Mouse (Mus musculus) embryonic facial prominence, embryonic 11.5 days (tissue): ENCODE data around the gene Ttc27. TPM values are rescaled to one million over a fixed set of nuclear protein-coding genes. Genes with fewer than 3 reads are reported as not detected.
A peak's percentile ranks its signal among the peaks of the same experiment; 100 is the strongest.

Experiments used
- ATAC-seq: fragments of 200-750 bp; cut with Nextera tagmentation; replicated peaks from 2 replicates; pipeline ENCODE4 v1.8.0; 2017; ENCODE audit warnings: low read depth; ENCODE audit not compliant: insufficient number of reproducible peaks, low FRiP score, low TSS enrichment
- DNase-seq: peaks from one replicate; pipeline ENCODE4 v3.0.0-alpha.2; 2015; ENCODE audit warnings: low spot score
- H3K27ac ChIP-seq: fragments of 300-500 bp; sonication (generic); replicated peaks from 2 replicates; pipeline ENCODE4 v1.5.1; 2014; ENCODE audit warnings: mild to moderate bottlenecking, low read depth, low read length, control low read depth
- H3K27me3 ChIP-seq: fragments of 300-500 bp; sonication (generic); 2 replicates; pipeline ENCODE4 v1.6.1; 2014; ENCODE audit warnings: mild to moderate bottlenecking, low read length, moderate library complexity, mixed read lengths; ENCODE audit not compliant: control insufficient read depth, insufficient read depth
- H3K36me3 ChIP-seq: fragments of 300-500 bp; sonication (generic); replicated peaks from 2 replicates; pipeline ENCODE4 v1.6.1; 2014; ENCODE audit warnings: low read depth, mild to moderate bottlenecking, low read length, moderate library complexity, mixed read lengths; ENCODE audit not compliant: control insufficient read depth, insufficient read depth
- H3K4me1 ChIP-seq: fragments of 300-500 bp; sonication (generic); 2 replicates; pipeline ENCODE4 v1.6.1; 2014; ENCODE audit warnings: low read length, mixed read lengths; ENCODE audit not compliant: control insufficient read depth, insufficient read depth
- H3K4me2 ChIP-seq: fragments of 300-500 bp; sonication (generic); 2 replicates; pipeline ENCODE4 v1.6.1; 2014; ENCODE audit warnings: low read depth, mild to moderate bottlenecking, control low read depth, low read length, moderate library complexity
- H3K4me3 ChIP-seq: fragments of 300-500 bp; sonication (generic); 2 replicates; pipeline ENCODE4 v1.5.1; 2014; ENCODE audit warnings: low read depth, low read length, control low read depth
- H3K9ac ChIP-seq: fragments of 300-500 bp; sonication (generic); replicated peaks from 2 replicates; pipeline ENCODE4 v1.6.1; 2014; ENCODE audit warnings: mild to moderate bottlenecking, control low read depth, low read length
- H3K9me3 ChIP-seq: fragments of 300-500 bp; sonication (generic); replicated peaks from 2 replicates; pipeline ENCODE4 v1.6.1; 2016; ENCODE audit warnings: mild to moderate bottlenecking, low read length, inconsistent platforms, mixed read lengths; ENCODE audit not compliant: control insufficient read depth
- WGBS: fragments of 180-500 bp; shearing (Covaris S2); extraction: QIAGEN DNeasy Blood & Tissue Kit; methylation state at CpG from one replicate; pipeline ENCODE4 v1.1.7; 2014; 5-methylcytosine and 5-hydroxymethylcytosine counted together
- polyA plus RNA-seq: library from polyadenylated mRNA; unstranded; fragments of >200 nt; fragmentation: Nextera tagmentation; extraction: Ambion mirVana; gene quantifications from 2 replicates; pipeline ENCODE4 v1.2.1, GENCODE M21; 2014

The Ttc27 gene
- polyA plus RNA-seq, 1 experiment from 2014 or later, result 35.4 TPM

DNA sequence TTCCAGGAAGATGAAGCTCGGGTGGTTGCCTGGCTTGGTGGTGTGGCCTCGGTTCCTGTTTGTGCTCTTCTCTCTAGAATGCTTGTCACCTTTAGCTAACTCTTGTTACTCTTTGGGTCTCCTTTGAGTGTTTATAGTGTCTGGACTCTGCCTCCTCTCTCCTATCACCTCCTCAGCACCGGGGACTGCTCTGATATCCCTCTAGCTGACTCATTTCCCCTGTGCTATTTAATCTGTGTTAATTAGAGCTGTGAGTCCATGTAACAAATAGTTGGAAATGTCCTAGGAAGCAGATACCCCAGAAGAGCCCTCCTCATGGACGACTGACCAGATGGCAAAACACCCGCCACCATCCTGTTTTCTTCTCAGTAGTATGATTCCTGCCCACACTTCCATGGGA is 68.1 kb downstream of the Ttc27 start:
- no peak overlapping the region for H3K4me2 ChIP-seq

DNA sequence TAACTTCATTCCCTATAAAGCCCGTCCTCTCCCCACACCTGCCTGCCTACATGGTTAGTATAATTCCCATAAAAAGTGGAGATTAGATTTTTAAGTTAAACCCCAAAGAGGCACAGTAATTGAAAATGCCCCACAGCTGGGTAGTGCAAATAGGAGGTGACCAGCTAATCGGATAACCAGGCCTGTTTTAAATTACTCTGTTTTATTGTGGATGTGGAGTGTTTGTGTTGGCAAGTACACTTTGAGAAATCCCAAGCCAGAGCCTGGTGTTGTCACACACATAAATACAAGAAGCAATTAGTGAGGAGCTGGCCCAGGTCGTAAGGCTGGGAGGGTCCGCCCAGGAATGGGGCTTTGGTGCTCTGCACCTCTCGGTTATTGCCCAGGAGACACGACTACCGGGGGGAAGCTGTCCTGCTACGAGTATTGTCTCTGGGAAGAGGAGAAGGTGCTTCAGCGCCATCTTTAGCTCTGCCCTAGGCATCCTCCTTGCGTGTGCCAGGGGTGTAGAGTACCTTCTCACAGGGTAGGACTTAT is 68.7 kb downstream of the Ttc27 start:
- Histone ChIP-seq H3K9me3 (no peaks in the 10 kb centered on the region), H3K4me2 (no peak overlapping the region), H3K4me3 (no peak overlapping the region), H3K27me3 (no peaks in the 10 kb centered on the region), H3K36me3 (no peaks in the 10 kb centered on the region), H3K9ac (no peak overlapping the region), H3K4me1 (no peaks in the 10 kb centered on the region), H3K27ac (no peak overlapping the region)
- no peak for DNase-seq
- ATAC-seq, result no peak
- WGBS, result 82% methylated on average over 10 of the region's 10 CpGs

More for the DNA sequence above, 68.1 kb downstream of the Ttc27 start:
- H3K4me1 ChIP-seq, result no peaks in the 10 kb centered on the region
- DNase-seq (no peak), ATAC-seq (no peak)
- WGBS, result 86% methylated on average over 5 of the region's 5 CpGs
- no peak overlapping the region for H3K9ac ChIP-seq
- H3K27me3 ChIP-seq, result no peaks in the 10 kb centered on the region
- no peak overlapping the region for H3K4me3 ChIP-seq
- H3K27ac ChIP-seq, result no peak overlapping the region
- H3K9me3 ChIP-seq, result no peaks in the 10 kb centered on the region
- no peaks in the 10 kb centered on the region for H3K36me3 ChIP-seq

DNA sequence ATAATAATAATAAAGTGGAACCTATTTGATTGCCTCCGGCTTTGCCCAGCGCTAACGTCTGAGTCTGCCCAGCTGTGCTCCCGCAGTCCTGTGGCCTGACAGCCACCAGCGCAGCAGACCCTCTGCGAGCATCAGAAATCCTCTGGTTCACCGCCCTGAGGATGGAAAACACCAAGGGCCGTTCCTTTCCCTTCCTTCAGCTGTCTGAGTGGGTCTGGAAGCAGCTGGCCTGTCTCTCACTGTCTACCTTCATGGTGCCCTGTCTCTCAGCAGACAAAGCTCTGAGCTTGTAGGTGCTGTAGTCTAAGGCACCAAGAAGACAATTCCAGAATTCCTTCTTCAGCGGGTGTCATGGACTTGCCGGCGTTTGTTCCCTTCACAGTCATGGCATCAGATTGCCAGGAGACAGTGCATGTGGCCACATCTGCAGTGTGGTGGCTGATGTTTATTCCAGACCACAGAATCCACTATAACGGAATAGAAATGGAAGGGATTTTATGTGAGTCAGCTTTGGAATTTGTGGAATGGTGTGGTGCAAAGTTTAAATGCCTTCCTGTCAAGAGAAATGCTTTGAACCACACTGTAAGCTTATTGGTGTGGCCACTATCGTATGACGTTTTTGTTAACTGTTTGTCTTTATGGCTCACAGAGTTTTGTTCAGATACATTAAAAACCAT is 78.6 kb downstream of the Ttc27 start:
- ATAC-seq (no peak), DNase-seq (no peak)
- H3K27me3 ChIP-seq, result no peaks in the 10 kb centered on the region
- WGBS, result 88% methylated on average over 14 of the region's 14 CpGs
- H3K4me1 ChIP-seq, result no peaks in the 10 kb centered on the region
- no peak overlapping the region for H3K27ac ChIP-seq
- no peak overlapping the region for H3K9ac ChIP-seq
- no peak overlapping the region for H3K4me2 ChIP-seq
- H3K36me3 ChIP-seq, result no peaks in the 10 kb centered on the region
- no peaks in the 10 kb centered on the region for H3K9me3 ChIP-seq
- no peak overlapping the region for H3K4me3 ChIP-seq

DNA sequence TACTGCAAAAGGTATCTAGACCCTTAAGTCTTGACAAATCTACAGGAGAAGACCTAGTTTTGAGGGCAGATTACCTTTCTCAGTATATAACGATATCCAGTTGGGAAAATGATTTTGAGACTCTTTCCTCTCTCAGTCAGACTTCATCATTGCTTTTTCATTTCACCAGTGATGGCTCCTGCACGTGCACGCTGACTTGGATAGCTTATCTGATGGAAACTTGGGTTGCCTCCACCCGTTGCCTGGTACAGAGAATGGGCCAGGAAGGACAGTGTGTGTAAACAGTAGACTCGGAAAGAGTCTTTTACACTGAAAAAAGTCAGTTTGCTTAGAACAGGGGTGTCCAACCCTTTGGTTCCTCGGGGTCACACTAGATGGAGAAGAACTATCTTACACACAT is 82.3 kb downstream of the Ttc27 start:
- no peak overlapping the region for H3K9ac ChIP-seq
- no peak for DNase-seq
- H3K4me3 ChIP-seq, result no peak overlapping the region
- WGBS, result 93% methylated on average over 6 of the region's 6 CpGs
- no peak overlapping the region for H3K4me2 ChIP-seq
- no peaks in the 10 kb centered on the region for H3K9me3 ChIP-seq
- no peak overlapping the region for H3K27ac ChIP-seq
- no peak for ATAC-seq
- H3K27me3 ChIP-seq, result no peaks in the 10 kb centered on the region
- no peaks in the 10 kb centered on the region for H3K36me3 ChIP-seq
- no peaks in the 10 kb centered on the region for H3K4me1 ChIP-seq

DNA sequence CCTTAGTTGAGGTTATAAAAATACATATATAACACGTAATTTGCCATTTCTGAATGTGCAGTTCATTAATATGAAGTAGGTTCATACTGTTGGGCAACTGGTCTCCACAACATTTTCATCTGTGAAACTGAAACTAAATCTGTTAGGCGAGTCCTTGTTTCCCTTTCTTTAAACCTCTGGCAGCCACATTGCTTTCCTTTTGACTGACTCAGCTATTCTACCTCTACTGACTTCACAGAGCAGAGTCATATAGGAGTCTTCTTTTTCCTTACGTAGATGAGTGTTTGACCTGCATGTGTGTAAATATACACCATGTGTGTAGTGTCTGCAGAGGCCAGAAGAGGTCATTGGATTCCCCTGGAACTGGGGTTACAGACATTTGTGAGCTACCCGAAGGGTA is 85.2 kb downstream of the Ttc27 start:
- ATAC-seq, result no peak
- Histone ChIP-seq H3K27me3 (no peaks in the 10 kb centered on the region), H3K9me3 (no peaks in the 10 kb centered on the region), H3K4me3 (no peak overlapping the region), H3K4me1 (no peaks in the 10 kb centered on the region), H3K9ac (no peak overlapping the region), H3K27ac (no peak overlapping the region), H3K36me3 (no peaks in the 10 kb centered on the region), H3K4me2 (no peak overlapping the region)
- DNase-seq, result no peak
- WGBS, result 87% methylated on average over 4 of the region's 4 CpGs

DNA sequence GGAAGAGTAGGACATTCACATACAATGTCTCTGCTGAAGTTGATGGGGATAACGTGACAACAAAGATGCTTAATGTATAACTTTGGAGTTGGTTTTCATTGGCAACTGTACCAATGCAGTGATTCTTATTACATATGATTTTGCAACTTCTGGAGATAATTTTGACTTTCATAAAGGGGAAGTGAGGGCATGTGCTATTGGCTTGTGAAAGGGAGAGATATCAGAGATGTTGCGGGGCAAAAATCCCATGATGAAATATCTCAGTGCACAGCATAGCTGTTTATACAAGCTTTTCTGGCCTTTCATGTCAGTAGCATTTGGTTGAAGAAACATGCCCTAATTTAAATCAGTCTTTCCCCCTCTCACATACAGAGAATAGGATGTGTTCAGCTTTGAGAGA is 86.3 kb downstream of the Ttc27 start:
- Histone ChIP-seq H3K4me2 (no peak overlapping the region), H3K4me1 (no peaks in the 10 kb centered on the region), H3K4me3 (no peak overlapping the region), H3K27me3 (no peaks in the 10 kb centered on the region), H3K36me3 (no peaks in the 10 kb centered on the region), H3K9me3 (no peaks in the 10 kb centered on the region), H3K27ac (no peak overlapping the region), H3K9ac (no peak overlapping the region)
- WGBS, result 91% methylated on average over 2 of the region's 2 CpGs
- DNase-seq (no peak), ATAC-seq (no peak)

DNA sequence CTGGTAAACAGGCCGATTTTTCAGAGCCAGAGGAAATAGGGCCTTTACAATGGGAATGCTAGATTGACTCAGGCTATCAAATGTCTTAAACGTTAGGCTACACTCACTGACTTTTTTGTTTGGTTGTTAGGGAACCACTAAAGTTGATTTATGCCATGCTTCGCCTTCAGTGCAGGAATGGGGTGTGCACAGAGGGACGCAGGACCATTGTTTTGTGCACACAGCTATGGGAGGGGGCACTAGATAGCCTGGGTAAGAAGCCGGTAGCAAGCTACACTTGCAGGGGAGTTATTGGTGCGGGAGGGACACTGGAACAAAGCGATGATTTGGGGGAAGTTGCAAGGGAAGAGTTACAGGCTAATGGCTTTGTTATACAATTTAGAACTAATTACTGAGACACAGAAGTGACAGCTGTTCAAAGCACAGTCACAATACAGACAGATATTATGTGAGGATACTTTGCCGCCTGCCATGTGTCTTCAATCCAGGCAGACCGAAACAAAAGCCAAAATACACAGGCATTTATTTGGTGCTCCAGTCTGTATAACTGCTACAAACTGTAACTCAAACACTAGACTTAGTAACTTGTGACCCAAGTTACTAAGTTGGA is 86.9 kb downstream of the Ttc27 start:
- Histone ChIP-seq H3K4me2 (no peak overlapping the region), H3K9me3 (no peaks in the 10 kb centered on the region), H3K36me3 (no peaks in the 10 kb centered on the region), H3K27me3 (no peaks in the 10 kb centered on the region), H3K27ac (no peak overlapping the region), H3K9ac (no peak overlapping the region), H3K4me3 (no peak overlapping the region), H3K4me1 (no peaks in the 10 kb centered on the region)
- 76% methylated on average over 9 of the region's 9 CpGs for WGBS
- no peak for ATAC-seq
- peak; percentile 4 for DNase-seq

DNA sequence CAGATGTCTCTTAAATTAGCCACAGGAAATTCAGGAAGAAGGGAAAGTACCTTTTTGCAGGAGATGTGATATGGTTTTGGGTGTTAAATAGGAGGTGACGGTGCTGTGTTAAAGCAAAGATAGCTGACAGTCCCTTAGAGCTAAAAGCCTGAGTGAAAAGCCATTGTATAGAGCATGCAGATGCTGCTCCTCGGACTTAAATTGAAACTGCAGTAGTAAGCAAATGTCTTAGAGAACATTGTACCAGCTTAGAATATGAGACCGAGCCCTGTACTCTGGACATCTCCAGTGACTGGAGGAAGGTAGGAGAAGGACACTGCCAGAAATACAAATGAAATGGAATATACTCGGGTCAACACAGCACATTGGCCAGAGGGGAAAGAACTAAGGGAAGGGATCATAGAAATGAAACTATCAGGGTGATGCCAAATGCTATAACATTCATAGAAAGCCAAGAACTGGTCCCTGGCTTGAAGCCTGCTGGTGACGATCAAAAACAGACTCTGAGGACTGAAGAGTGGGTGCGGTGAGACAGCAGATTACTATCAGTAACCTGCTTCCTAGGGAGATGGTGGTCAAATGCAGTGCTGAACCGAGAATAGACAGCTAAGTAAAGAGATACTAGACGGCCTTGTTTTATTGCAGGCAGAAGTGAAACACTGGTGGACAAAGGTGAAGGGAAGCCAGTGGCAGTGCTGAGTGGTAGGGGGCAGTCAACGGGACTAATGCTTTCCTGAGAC is 90.1 kb downstream of the Ttc27 start:
- H3K36me3 ChIP-seq, result no peaks in the 10 kb centered on the region
- no peak overlapping the region for H3K4me2 ChIP-seq
- H3K4me3 ChIP-seq, result no peak overlapping the region
- H3K27ac ChIP-seq, result no peak overlapping the region
- no peak overlapping the region for H3K9ac ChIP-seq
- H3K9me3 ChIP-seq, result no peaks in the 10 kb centered on the region
- 78% methylated on average over 9 of the region's 9 CpGs for WGBS
- DNase-seq, result no peak
- no peak for ATAC-seq
- H3K4me1 ChIP-seq, result no peaks in the 10 kb centered on the region
- no peaks in the 10 kb centered on the region for H3K27me3 ChIP-seq
